Mouse (Mus musculus): ENCODE measurements at regions not wholly inside any gene's neighbourhood (a gene's known extent, or its start where the extent isn't known, plus 50 kb on each side); places are given as distances from the start of the nearest gene placed in this dataset.

- Histone ChIP-seq H3K9me3 (no peaks in the 10 kb centered on the region), H3K27me3 (replicated peaks) (no peaks in the 10 kb centered on the region), H3K4me1 (no peaks in the 10 kb centered on the region), H3K36me3 (replicated peaks; ENCODE audit: low read length) (no peaks in the 10 kb centered on the region), H3K4me3 (replicated peaks) (no peak overlapping the region)
- TF ChIP-seq FLI1 (IDR thresholded peaks at IDR 0.05; ENCODE audit: low read length) (no peak), GATA1 (IDR thresholded peaks at IDR 0.05; ENCODE audit: borderline replicate concordance, low read length) (no peak)
These were observed 805.2 kb downstream of the Olfm4 start for GRCm38 (mm10) chr14:80789131-80789530.

- 0 out of 2 replicates have a peak, but pooled peaks cover 4% of the 10 kb centered on the region for H3K9me3 ChIP-seq
- no peaks in the 10 kb centered on the region for H3K27me3 ChIP-seq (replicated peaks)
- H3K36me3 ChIP-seq (replicated peaks; ENCODE audit: low read length): no peaks in the 10 kb centered on the region
- H3K4me1 ChIP-seq: no peaks in the 10 kb centered on the region
- no peak for TF ChIP-seq FLI1 (IDR thresholded peaks at IDR 0.05; ENCODE audit: low read length)
- no peak for TF ChIP-seq GATA1 (IDR thresholded peaks at IDR 0.05; ENCODE audit: borderline replicate concordance, low read length)
- H3K4me3 ChIP-seq (replicated peaks): no peak overlapping the region
These were observed 815.6 kb downstream of the Olfm4 start for GRCm38 (mm10) chr14:80799370-80799959.

- no peaks in the 10 kb centered on the region for H3K36me3 ChIP-seq (replicated peaks; ENCODE audit: low read length)
- H3K9me3 ChIP-seq: no peaks in the 10 kb centered on the region
- H3K27me3 ChIP-seq (replicated peaks): no peaks in the 10 kb centered on the region
- H3K4me1 ChIP-seq: no peaks in the 10 kb centered on the region
- TF ChIP-seq GATA1 (IDR thresholded peaks at IDR 0.05; ENCODE audit: borderline replicate concordance, low read length): no peak
- no peak for TF ChIP-seq FLI1 (IDR thresholded peaks at IDR 0.05; ENCODE audit: low read length)
- no peak overlapping the region for H3K4me3 ChIP-seq (replicated peaks)
These were observed 846.6 kb downstream of the Olfm4 start for GRCm38 (mm10) chr14:80830476-80830875.

GRCm38 (mm10) chr14:80844550-80844949, 860.7 kb downstream of the Olfm4 start:
- TF ChIP-seq GATA1 (IDR thresholded peaks at IDR 0.05; ENCODE audit: borderline replicate concordance, low read length) (no peak), FLI1 (IDR thresholded peaks at IDR 0.05; ENCODE audit: low read length) (no peak)
- Histone ChIP-seq H3K27me3 (replicated peaks) (no peaks in the 10 kb centered on the region), H3K4me3 (replicated peaks) (no peak overlapping the region), H3K9me3 (no peaks in the 10 kb centered on the region), H3K4me1 (no peaks in the 10 kb centered on the region), H3K36me3 (replicated peaks; ENCODE audit: low read length) (no peaks in the 10 kb centered on the region)

- no peak overlapping the region for H3K4me3 ChIP-seq (replicated peaks)
- H3K27me3 ChIP-seq (replicated peaks): no peaks in the 10 kb centered on the region
- no peak for TF ChIP-seq GATA1 (IDR thresholded peaks at IDR 0.05; ENCODE audit: borderline replicate concordance, low read length)
- no peak for TF ChIP-seq FLI1 (IDR thresholded peaks at IDR 0.05; ENCODE audit: low read length)
- no peaks in the 10 kb centered on the region for H3K9me3 ChIP-seq
- no peaks in the 10 kb centered on the region for H3K36me3 ChIP-seq (replicated peaks; ENCODE audit: low read length)
- H3K4me1 ChIP-seq: no peaks in the 10 kb centered on the region
These were observed 861.8 kb downstream of the Olfm4 start for GRCm38 (mm10) chr14:80845576-80846269.

- H3K36me3 ChIP-seq (replicated peaks; ENCODE audit: low read length): no peaks in the 10 kb centered on the region
- H3K27me3 ChIP-seq (replicated peaks): no peaks in the 10 kb centered on the region
- no peak for TF ChIP-seq FLI1 (IDR thresholded peaks at IDR 0.05; ENCODE audit: low read length)
- TF ChIP-seq GATA1 (IDR thresholded peaks at IDR 0.05; ENCODE audit: borderline replicate concordance, low read length): no peak
- H3K4me1 ChIP-seq: no peaks in the 10 kb centered on the region
- peak overlapping the region; percentile 50 for H3K4me3 ChIP-seq (replicated peaks)
- H3K9me3 ChIP-seq: no peaks in the 10 kb centered on the region
These were observed 862.7 kb downstream of the Olfm4 start for GRCm38 (mm10) chr14:80846420-80847083.
